Comparison of ENCODE assay signal across 8 mouse cellular contexts in genomic region chr19:47510473-47511293, GRCm38 (mm10). TPM values are rescaled to one million over a fixed set of nuclear protein-coding genes. Genes with fewer than 3 reads are reported as not detected.
DNase-seq lines count a peak whose midpoint lies in the region; ATAC-seq and TF ChIP-seq lines count a peak whose summit lies in the region.

No protein-coding gene starts in this region.

- no peak for ATAC-seq in hindbrain, embryonic 12.5 days (ENCODE audit: low FRiP score)
- no peak for ATAC-seq in midbrain, embryonic 16.5 days

- 24% methylated on average over 25 of the region's 25 CpGs for WGBS in hindbrain, embryonic 12.5 days
- WGBS in liver, adult 2 months, result 76% methylated on average over 25 of the region's 25 CpGs
- WGBS in midbrain, embryonic 16.5 days, result 17% methylated on average over 25 of the region's 25 CpGs

- no peak for TF ChIP-seq POLR2A in embryonic fibroblast, embryonic 13.5 days (IDR thresholded peaks at IDR 0.05; ENCODE audit: low read depth, low read length)
- TF ChIP-seq POLR2A in liver, adult 2 months (IDR thresholded peaks at IDR 0.05; ENCODE audit: extremely low read depth, insufficient read depth, low read length), result 0 out of 2 replicates have a peak, but pooled peaks have one; percentile 6

- H3K9me3 ChIP-seq in hindbrain, embryonic 12.5 days (replicated peaks), result no peaks in the 10 kb centered on the region
- no peaks in the 10 kb centered on the region for H3K9me3 ChIP-seq in midbrain, embryonic 16.5 days (replicated peaks; ENCODE audit: control insufficient read depth, low read length, poor library complexity, severe bottlenecking)

- peaks cover 9% of the 10 kb centered on the region for H3K4me1 ChIP-seq in embryonic fibroblast, embryonic 13.5 days (ENCODE audit: control insufficient read depth, insufficient read depth, low read length)
- peaks cover 17% of the 10 kb centered on the region for H3K4me1 ChIP-seq in hindbrain, embryonic 12.5 days
- 0 out of 2 replicates have a peak, but pooled peaks cover 2% of the 10 kb centered on the region for H3K4me1 ChIP-seq in liver, adult 2 months (ENCODE audit: control insufficient read depth, insufficient read depth, low read length)
- peaks cover 9% of the 10 kb centered on the region for H3K4me1 ChIP-seq in midbrain, embryonic 16.5 days (ENCODE audit: control insufficient read depth, insufficient read depth, low read length)

- TF ChIP-seq CTCF in embryonic fibroblast, embryonic 13.5 days (IDR thresholded peaks at IDR 0.05; ENCODE audit: borderline replicate concordance, insufficient read depth, low read length), result no peak
- no peak for TF ChIP-seq CTCF in liver, adult 2 months (IDR thresholded peaks at IDR 0.05; ENCODE audit: low read depth, low read length)

- peak overlapping the region; percentile 35; the same call in 1 of the 2 replicates for H3K9ac ChIP-seq in hindbrain, embryonic 12.5 days
- peak overlapping the region; percentile 17; the same call in 1 of the 2 replicates for H3K9ac ChIP-seq in liver, adult 2 months (ENCODE audit: low read depth, low read length)
- peak overlapping the region; percentile 53; the same call in 1 of the 2 replicates for H3K9ac ChIP-seq in midbrain, embryonic 16.5 days (ENCODE audit: low read depth, low read length)

- H3K27ac ChIP-seq in embryonic fibroblast, embryonic 13.5 days (ENCODE audit: insufficient read depth, low read length), result peak overlapping the region; percentile 20
- peak overlapping the region; percentile 77 for H3K27ac ChIP-seq in hindbrain, embryonic 12.5 days
- peak overlapping the region; percentile 78 for H3K27ac ChIP-seq in liver, adult 2 months (replicated peaks; ENCODE audit: insufficient read depth, low read depth, low read length)
- peak overlapping the region; percentile 9 for H3K27ac ChIP-seq in midbrain, embryonic 16.5 days (ENCODE audit: low read length)

- H3K27me3 ChIP-seq in hindbrain, embryonic 12.5 days, result no peaks in the 10 kb centered on the region
- H3K27me3 ChIP-seq in liver, adult 2 months (ENCODE audit: control insufficient read depth, insufficient read depth, low read length), result no peaks in the 10 kb centered on the region
- no peaks in the 10 kb centered on the region for H3K27me3 ChIP-seq in midbrain, embryonic 16.5 days (ENCODE audit: control insufficient read depth, insufficient read depth, low read depth, low read length)

- peak; percentile 65 for DNase-seq in embryo, embryonic 10 days (ENCODE audit: low spot score)
- DNase-seq in embryo, embryonic 9.5 days (ENCODE audit: extremely low spot score), result no peak
- DNase-seq in liver, adult 2 months (ENCODE audit: extremely low read depth, low read depth, low spot score), result peak; percentile 38
- DNase-seq in cerebellum, postnatal 25 days, result no peak
- DNase-seq in urinary bladder, postnatal 25 days (ENCODE audit: low spot score), result no peak

- H3K36me3 ChIP-seq in hindbrain, embryonic 12.5 days, result peaks cover 21% of the 10 kb centered on the region
- peaks cover under 1% of the 10 kb centered on the region; the same call in 1 of the 2 replicates for H3K36me3 ChIP-seq in liver, adult 2 months (ENCODE audit: control insufficient read depth, insufficient read depth, low read length)
- no peaks in the 10 kb centered on the region for H3K36me3 ChIP-seq in midbrain, embryonic 16.5 days (ENCODE audit: control insufficient read depth, insufficient read depth, low read length)

- peak overlapping the region; percentile 33 for H3K4me2 ChIP-seq in hindbrain, embryonic 12.5 days (replicated peaks)
- peak overlapping the region; percentile 20 for H3K4me2 ChIP-seq in midbrain, embryonic 16.5 days (ENCODE audit: low read length)

- H3K79me2 ChIP-seq in liver, adult 2 months (ENCODE audit: control insufficient read depth, insufficient read depth, low read length), result no peaks in the 10 kb centered on the region

- no peak overlapping the region for H3K4me3 ChIP-seq in embryonic fibroblast, embryonic 13.5 days (ENCODE audit: insufficient read depth, low read length)
- no peak overlapping the region for H3K4me3 ChIP-seq in hindbrain, embryonic 12.5 days
- no peak overlapping the region for H3K4me3 ChIP-seq in liver, adult 2 months (ENCODE audit: insufficient read depth, low read depth, low read length)
- H3K4me3 ChIP-seq in midbrain, embryonic 16.5 days (ENCODE audit: low read depth, low read length), result no peak overlapping the region

RNA-seq across cellular contexts. Expression of gene Stn1, which starts 26.6 kb away (rescaled TPM):
- polyA plus RNA-seq in embryonic fibroblast, embryonic 13.5 days (2011; ENCODE audit: insufficient read length, low read depth, missing spikeins), result 26.9 and 30.1 TPM in 2 replicates
- 42.1 and 44.2 TPM in 2 replicates for polyA plus RNA-seq in hindbrain, embryonic 12.5 days (2016; fragmentation: Nextera tagmentation; extraction: Ambion mirVana)
- total RNA-seq in liver, adult 2 months (2014; rRNA removed), result 3.7 and 5.0 TPM in 2 replicates
- polyA plus RNA-seq in liver, adult 2 months (2012; rRNA removed), result 3.7 and 4.7 TPM in 2 replicates
- polyA plus RNA-seq in midbrain, embryonic 16.5 days (2015; fragmentation: Nextera tagmentation; extraction: Ambion mirVana), result 23.4 and 24.0 TPM in 2 replicates

RNA-seq across cellular contexts. Expression of gene Sh3pxd2a, which starts 46.5 kb away (rescaled TPM):
- polyA plus RNA-seq in embryonic fibroblast, embryonic 13.5 days (2011; ENCODE audit: insufficient read length, low read depth, missing spikeins), result 150 and 157 TPM in 2 replicates
- 3.9 and 5.4 TPM in 2 replicates for polyA plus RNA-seq in hindbrain, embryonic 12.5 days (2016; fragmentation: Nextera tagmentation; extraction: Ambion mirVana)
- 4.2 and 7.0 TPM in 2 replicates for total RNA-seq in liver, adult 2 months (2014; rRNA removed)
- polyA plus RNA-seq in liver, adult 2 months (2012; rRNA removed), result 10.0 and 13.9 TPM in 2 replicates
- 1.5 and 1.8 TPM in 2 replicates for polyA plus RNA-seq in midbrain, embryonic 16.5 days (2015; fragmentation: Nextera tagmentation; extraction: Ambion mirVana)

Comparison
In these comparisons a context has a peak if more than half of its experiments do, and no peak if none do; other contexts are left out.
1. DNase-seq: peak in embryo, embryonic 10 days (single experiment) and liver, adult 2 months (single experiment); none in embryo, embryonic 9.5 days (single experiment), cerebellum, postnatal 25 days (0 of 2) and urinary bladder, postnatal 25 days (single experiment).
2. H3K27ac ChIP-seq: peak in every context shown above with its lines; median percentile 78 in liver, adult 2 months; 77 in hindbrain, embryonic 12.5 days; 20 in embryonic fibroblast, embryonic 13.5 days; 9 in midbrain, embryonic 16.5 days.
3. RNA of gene Sh3pxd2a, which starts 46.5 kb away (polyA plus RNA-seq): 150 to 157 TPM in embryonic fibroblast, embryonic 13.5 days; 10.0 to 13.9 TPM in liver, adult 2 months, 3.9 to 5.4 TPM in hindbrain, embryonic 12.5 days and 1.5 to 1.8 TPM in midbrain, embryonic 16.5 days; every median in the first group is over 10 times any median in the second.
4. Peak in every context shown above with its lines, with median percentiles within 50 percentile points of each other: H3K9ac ChIP-seq.